Mouse (Mus musculus) olfactory bulb, adult 2 months (tissue): ENCODE measurements around the gene Fam208b. TPM values are rescaled to one million over a fixed set of nuclear protein-coding genes. Genes with fewer than 3 reads are reported as not detected.
A peak's percentile ranks its signal among the peaks of the same experiment; 100 is the strongest.
"Not testable (repeated sequence)": the region's sequence is repeated elsewhere in the genome, so short reads cannot be mapped to it uniquely, and the experiment has no call there.

Experiments used
- H3K27ac ChIP-seq: fragments of 200-500 bp; 2 replicates; pipeline ENCODE4 v1.5.1; 2012; ENCODE audit warnings: low read depth, low read length; ENCODE audit not compliant: insufficient read depth
- H3K4me1 ChIP-seq: fragments of 200-500 bp; 2 replicates; pipeline ENCODE4 v1.6.1; 2012; ENCODE audit warnings: low read length; ENCODE audit not compliant: control insufficient read depth, insufficient read depth
- H3K4me3 ChIP-seq: fragments of 200-500 bp; 2 replicates; pipeline ENCODE4 v1.5.1; 2012; ENCODE audit warnings: mild to moderate bottlenecking, low read depth, low read length, moderate library complexity; ENCODE audit not compliant: insufficient read depth
- CTCF ChIP-seq: fragments of 200-500 bp; IDR thresholded peaks from 2 replicates; pipeline ENCODE4 v1.5.1; 2012; ENCODE audit warnings: low read depth, mild to moderate bottlenecking, low read length, moderate library complexity; ENCODE audit not compliant: insufficient read depth
- POLR2A ChIP-seq: fragments of 200-500 bp; IDR thresholded peaks from 2 replicates; pipeline ENCODE4 v1.6.1; 2012; ENCODE audit warnings: mild to moderate bottlenecking, low read depth, low read length, moderate library complexity; ENCODE audit not compliant: insufficient read depth
- WGBS: fragments of 180-500 bp; shearing (Covaris S2); methylation state at CpG from one replicate; pipeline ENCODE4 v1.1.7; 2018; 5-methylcytosine and 5-hydroxymethylcytosine counted together
- polyA plus RNA-seq: library from polyadenylated mRNA; stranded (reverse); fragments of >200 nt; gene quantifications from 2 replicates; pipeline ENCODE4 v1.2.4, GENCODE M21; 2012; ENCODE audit warnings: low replicate concordance; ENCODE audit not compliant: missing spikeins, insufficient read depth, insufficient read length

Fam208b gene
- polyA plus RNA-seq, 1 experiment, result not detected

DNA sequence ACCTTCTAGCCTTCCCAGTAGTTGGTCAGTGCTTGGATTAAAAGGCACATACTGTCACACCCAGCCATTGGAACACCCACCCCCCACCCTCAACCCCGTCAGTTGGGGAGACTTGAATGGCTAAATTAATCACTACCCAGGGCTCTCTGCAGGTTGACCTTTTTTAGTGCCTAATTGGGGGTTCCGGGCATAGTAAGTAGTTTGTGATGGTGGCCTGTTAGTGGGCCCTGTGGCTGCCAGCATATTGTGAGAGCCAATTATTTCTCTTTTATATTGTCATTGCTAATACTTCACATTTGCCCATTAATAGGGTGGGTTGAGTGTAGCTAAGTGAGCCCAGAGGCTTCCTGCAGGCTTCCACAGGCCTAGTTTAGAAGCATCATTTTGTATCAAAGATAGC lies 70.7 kb downstream of the Fam208b start:
- TF ChIP-seq CTCF (no peak), POLR2A (no peak)
- Histone ChIP-seq H3K4me1 (peaks cover 5% of the 10 kb centered on the region; the same call in 1 of the 2 replicates), H3K4me3 (no peak overlapping the region), H3K27ac (no peak overlapping the region)
- 9% methylated on average over 2 of the region's 2 CpGs for WGBS

DNA sequence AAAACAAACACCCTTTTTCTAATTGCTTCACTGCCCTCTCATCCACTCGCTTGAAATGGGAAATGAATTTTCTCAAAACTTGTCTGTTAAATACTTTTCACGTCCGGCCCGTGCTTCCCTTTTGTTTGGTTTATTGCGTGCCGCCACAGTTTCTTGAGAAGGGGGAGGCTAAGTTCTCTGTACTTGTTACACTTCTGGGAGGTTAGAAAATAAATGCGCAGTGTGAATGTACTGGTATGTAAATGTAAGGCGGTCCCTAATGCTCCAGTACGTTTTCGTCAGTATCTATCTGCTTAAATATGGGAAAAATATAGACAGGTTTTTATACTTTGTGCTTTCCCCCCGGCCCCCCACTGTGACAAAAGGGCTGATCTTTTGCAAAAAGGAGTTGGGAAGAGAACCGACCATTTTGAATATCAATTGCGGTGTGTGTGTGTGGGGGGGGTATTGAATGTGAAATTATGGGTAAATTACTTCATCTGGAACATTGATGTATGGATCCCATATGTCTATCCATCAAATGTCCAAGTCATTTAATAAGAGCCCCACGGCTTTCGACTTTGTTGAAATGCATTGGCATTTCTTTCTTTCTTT lies 71.8 kb downstream of the Fam208b start:
- WGBS, result under 1% methylated on average over 15 of the region's 15 CpGs
- peaks cover 5% of the 10 kb centered on the region; the same call in 1 of the 2 replicates for H3K4me1 ChIP-seq
- peak overlapping the region; percentile 74 for H3K27ac ChIP-seq
- peak overlapping the region; percentile 99 for H3K4me3 ChIP-seq
- TF ChIP-seq CTCF (no peak), POLR2A (no peak)

DNA sequence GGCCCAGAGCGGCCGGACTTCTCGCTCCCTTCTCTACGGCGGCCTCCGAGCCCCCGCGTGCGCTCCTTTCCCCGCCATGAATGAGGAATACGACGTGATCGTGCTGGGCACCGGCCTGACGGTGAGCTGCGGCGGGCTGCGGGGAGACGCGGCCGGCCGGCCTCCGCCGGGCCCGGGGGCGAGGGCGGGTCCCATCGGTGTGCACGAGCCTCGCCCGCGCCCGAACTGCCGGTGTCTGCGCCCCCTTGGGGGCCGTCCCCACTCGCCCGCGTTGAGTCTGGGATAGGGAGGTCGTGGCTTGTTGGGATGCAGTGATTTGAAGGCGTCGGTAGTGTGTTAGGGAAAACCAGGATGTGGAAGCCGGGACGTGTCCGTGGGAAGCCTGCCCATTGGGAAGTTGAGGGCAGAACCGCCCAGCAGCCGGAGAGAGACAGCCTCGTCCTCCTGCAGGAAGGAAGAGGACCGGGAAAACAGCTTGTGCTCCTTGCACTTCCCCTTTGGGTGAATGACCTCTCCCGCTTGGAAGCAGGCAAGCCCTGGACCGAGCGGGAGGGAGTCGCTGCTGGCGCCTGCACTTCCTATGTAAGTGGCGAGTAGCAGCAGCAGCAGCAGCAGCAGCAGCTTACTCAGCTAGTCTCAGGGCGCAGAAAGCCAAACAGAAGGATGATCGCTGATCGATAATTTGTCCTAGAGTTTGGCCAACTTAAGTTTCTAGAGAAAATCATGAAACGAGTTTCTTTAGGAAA lies 72.5 kb downstream of the Fam208b start:
- under 1% methylated on average over 59 of the region's 59 CpGs for WGBS
- Histone ChIP-seq H3K4me1 (peaks cover 5% of the 10 kb centered on the region; the same call in 1 of the 2 replicates), H3K27ac (peak overlapping the region; percentile 74), H3K4me3 (peak overlapping the region; percentile 99)
- TF ChIP-seq CTCF (no peak), POLR2A (peak; percentile 21; the same call in 1 of the 2 replicates)

DNA sequence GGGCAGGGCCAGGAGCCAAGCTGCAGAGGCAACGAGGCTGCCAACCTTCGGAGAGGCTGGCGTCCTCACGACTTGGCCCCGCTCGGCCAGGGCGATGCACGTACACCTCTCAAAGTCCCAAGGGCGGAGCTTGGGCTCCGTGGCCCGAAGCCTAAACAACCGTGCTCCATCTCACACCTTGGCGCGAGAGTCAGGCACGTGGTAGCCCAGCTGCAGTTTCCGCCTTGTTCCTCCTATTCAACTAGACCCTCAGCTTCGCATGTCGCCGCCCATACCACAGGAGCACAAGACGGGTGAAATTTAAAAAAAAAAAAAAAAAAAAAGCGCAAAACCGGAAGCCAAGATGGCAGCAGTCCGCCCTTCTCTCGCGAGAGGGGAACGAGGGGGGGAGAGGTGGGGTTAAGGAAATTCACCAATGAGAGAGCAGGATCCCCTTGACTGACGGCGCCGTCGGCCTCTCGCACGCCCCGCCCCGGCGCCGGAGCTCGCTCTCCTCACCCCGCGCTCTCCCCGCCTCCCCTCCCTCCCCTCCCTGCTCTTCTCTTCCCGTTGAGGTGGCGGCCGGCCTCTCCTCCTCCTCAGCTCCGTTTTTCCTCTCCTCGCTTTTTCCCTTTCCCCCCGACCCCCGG lies 73.2 kb downstream of the Fam208b start, which contains the start of gene Gdi2:
Gdi2 (plus strand) TSS at position 470 of the 629 bp plus-strand sequence.
- WGBS, result under 1% methylated on average over 44 of the region's 47 CpGs
- H3K4me3 ChIP-seq, result peak within 1 kb of the TSS; percentile 99
- TF ChIP-seq CTCF, result no peak
- peak; percentile 49; the same call in 1 of the 2 replicates for TF ChIP-seq POLR2A
- peak within 1 kb of the TSS; percentile 95 for H3K27ac ChIP-seq
- peaks cover 5% of the 10 kb centered on the region; the same call in 1 of the 2 replicates for H3K4me1 ChIP-seq

DNA sequence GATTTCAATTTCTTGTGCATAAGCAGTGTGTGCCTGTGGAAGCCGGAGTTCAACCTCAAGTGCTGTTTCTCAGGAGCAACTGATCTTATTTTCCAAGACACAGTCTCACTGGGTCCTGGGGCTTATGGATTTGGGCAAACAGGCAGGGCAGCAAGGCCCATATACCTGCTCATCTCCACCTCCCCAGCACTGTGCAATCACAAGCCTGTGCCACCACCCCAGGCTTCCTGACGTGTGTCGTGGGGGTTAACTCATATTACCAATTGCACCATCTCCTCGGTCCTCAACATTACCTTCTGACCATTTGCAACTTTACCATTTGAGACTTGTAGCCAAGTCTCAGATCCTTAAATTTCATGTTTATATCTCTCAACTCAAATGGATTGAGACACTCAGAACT lies 76.8 kb downstream of the Fam208b start:
- H3K4me3 ChIP-seq, result no peak overlapping the region
- no peaks in the 10 kb centered on the region for H3K4me1 ChIP-seq
- WGBS, result 96% methylated on average over 4 of the region's 4 CpGs
- no peak overlapping the region for H3K27ac ChIP-seq
- TF ChIP-seq CTCF, result no peak
- TF ChIP-seq POLR2A, result no peak

DNA sequence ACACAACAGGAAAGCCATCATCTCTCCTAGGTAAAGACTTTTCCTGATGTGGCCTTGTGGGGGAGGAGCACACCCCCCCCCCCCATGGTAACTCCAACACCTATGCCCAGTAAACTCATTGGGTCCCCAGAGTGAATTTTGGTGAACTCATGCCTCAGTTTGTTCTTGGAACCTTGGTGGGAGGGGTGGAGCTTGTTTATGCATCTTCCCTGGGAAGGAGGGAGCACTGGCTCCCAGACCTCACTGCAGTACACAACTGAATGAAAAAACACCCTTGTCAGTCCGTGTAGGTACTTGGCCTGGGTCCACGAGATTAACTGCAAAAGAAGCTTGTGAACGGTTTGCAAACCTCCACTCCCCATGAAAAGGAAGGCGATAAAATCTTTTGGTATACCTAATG lies 78.5 kb downstream of the Fam208b start:
- no peak overlapping the region for H3K27ac ChIP-seq
- no peaks in the 10 kb centered on the region for H3K4me1 ChIP-seq
- 67% methylated on average over 4 of the region's 4 CpGs for WGBS
- H3K4me3 ChIP-seq, result no peak overlapping the region
- TF ChIP-seq CTCF (no peak), POLR2A (no peak)

DNA sequence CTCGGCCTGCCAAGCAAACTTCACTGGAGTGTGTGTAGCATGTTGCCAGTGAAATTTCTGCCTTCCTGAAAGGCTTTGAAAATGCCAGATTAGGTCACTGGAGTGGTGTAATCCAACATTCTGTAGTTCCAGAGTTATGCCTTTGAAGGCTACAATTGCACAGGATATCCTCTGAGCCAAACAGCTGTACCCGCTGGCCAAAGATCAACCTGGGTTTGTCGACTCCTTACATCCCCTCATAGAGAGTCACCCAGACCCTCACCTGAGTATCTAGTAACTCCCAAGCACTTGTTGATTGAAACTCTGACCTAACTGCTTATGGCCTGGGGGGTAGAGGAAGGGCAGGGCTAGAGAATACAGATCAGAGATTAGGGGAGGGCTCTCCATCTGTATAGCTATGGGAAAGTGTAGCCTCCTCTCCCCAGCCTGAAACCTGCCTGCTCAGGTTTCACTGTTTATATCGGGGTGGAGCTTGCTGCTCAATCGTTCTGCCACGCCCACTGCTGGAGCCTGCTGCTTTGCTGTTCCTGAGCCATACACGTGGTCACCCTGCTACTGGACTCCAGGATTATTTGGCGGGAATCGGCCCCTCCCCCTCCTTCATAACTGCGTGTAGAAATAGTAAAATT lies 79.1 kb downstream of the Fam208b start:
- Histone ChIP-seq H3K27ac (no peak overlapping the region), H3K4me3 (no peak overlapping the region), H3K4me1 (no peaks in the 10 kb centered on the region)
- TF ChIP-seq POLR2A (no peak), CTCF (no peak)
- WGBS, result 60% methylated on average over 10 of the region's 10 CpGs

DNA sequence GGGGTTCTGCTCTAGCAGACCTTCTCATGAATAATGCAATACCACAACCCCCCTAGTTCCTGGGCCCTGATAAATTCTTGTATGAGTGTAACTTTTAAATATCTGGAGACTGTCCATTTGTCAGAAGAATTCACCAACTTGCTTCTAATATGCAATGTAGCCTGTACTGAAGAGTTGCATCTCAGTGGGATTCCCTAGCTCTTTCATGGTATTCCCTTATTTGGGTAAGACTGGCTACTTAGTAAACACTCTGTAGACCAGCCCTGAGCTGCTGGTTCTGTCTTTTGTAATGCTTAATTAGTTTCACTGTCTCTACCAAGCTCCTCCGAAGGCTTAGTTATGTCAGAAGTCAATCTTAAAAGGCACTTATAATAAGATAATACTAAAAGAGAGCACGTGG lies 79.7 kb downstream of the Fam208b start:
- H3K4me3 ChIP-seq, H3K4me1 ChIP-seq, H3K27ac ChIP-seq: not testable (repeated sequence)
- WGBS, result 53% methylated on average over 2 of the region's 2 CpGs

DNA sequence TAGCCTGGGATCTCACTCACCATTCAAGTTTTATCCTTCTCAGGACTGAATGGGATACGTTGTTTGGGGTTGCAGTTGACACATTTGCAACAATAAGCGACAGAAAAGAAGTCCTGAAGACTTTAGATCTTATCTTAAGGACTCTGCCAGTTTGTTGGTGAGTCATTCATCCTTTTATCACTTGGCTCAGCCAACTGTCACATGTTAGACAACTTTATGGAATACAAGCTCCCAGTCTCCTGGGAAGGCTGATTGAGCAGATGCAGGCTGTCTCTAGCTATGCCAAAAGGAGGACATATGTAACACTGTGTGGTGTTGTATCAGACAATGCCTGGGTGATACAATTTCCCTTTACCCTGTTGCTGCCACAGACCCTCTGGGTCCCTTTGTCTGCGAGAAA lies 80.5 kb downstream of the Fam208b start:
- H3K27ac ChIP-seq, result no peak overlapping the region

More for the DNA sequence above, 80.5 kb downstream of the Fam208b start:
- TF ChIP-seq POLR2A (no peak), CTCF (no peak)
- 66% methylated on average over 3 of the region's 3 CpGs for WGBS
- H3K4me3 ChIP-seq, result no peak overlapping the region
- H3K4me1 ChIP-seq, result no peaks in the 10 kb centered on the region
